Mouse (Mus musculus): Measurements from ENCODE around the gene Mgat4b. TPM values are rescaled to one million over a fixed set of nuclear protein-coding genes. Genes with fewer than 3 reads are reported as not detected.

Mgat4b gene
- total RNA-seq, 4 experiments from 2014 or later, result 68.4 to 90.0 (median 76.3) TPM

DNA sequence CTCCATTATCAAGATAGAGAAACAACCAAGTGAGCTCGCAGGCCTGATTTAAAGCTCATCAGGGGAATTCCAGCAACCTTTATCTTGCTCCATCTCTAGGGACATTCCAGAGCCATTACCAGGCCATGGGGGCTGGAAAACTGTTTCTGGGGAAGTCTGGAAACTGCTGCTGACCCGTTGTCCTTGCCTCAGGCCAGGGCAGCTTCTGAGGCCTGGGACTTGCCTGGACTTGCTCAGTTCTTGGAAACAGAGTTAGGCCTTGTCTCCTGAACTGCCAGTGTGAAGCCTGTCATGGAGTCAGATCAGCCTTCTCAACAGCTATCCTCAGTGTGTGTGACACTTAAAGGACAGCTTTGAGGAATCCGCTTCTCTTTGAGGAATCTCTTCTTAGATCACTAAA is 41.5 kb downstream of the Mgat4b start:
- no peak for DNase-seq (ENCODE audit: low spot score)

DNA sequence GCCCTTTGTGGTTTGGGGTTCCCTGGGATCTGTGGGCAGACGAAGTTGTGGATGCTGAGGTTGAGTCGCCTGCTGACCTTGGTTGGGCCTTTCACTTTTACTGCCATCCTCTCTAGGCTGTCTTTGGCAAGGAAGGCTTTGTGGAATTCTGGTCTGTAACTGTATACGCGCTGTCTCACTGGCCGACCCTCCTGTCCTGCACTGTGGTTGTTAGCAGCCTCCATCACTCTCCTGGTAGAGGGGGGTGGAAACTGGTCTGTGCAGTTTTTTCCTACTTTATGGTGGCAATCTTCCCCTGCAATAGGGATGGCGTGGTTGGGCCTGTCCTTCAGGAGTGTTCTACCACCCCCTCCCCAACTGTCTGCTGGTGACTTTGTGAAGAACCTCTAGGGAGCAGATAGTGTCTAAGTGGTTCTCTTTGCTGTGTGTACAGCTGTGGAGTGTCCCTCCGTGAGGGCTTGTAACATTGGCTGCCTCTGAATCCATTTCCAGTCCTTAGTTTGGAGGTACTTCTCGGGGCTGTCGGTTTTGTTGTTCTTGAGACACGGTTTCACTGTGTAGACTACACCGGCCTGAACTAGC is 42.1 kb downstream of the Mgat4b start:
- no peak for DNase-seq (ENCODE audit: low spot score)

DNA sequence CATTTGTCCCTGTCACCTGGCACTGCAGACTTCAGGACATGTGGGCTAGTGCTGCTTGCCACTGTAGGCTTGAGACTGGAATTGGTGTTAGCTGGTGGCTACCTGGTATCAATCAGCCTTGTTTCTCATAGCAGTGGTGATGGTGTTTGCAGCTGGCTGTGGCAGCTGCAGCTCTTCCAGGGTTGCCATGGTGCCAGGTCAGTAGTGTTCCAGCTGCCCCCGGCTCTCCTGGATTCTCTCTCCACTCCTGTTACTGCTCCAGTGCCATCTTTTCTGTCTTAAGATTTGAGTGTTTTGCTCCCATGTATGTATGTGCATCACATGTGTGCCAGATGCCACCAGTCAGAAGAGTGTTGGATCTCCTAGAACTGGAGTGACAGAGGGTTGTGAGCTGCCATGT is 42.7 kb downstream of the Mgat4b start:
- no peak for DNase-seq (ENCODE audit: low spot score)

DNA sequence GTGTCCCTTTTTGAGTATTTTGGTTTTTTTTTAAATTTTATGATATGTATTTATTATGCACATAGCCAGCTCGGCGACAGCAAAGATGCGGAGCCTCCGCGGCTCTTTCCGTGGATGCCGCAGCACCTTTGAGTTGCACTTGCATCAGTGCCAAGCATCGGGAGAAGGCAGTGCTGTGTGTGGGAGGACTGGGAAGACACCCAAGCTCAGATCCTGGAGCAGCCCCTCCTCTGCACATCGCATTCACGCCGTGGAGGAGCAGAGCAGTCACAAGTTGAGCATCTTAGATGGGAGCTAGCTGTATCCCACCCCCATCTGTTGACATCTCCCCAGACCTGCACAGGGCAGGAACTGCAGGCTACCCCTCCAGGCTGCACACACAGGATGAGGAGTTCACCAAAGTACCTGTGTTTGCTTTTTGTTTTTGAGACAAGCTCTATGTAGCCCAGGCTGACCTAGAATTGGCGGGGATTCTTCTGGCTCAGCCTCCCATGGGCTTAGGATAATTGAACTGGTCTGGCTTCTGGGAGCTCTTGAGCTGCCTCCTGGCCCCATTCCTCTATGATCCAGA is 43.4 kb downstream of the Mgat4b start:
- DNase-seq (ENCODE audit: low spot score), result no peak

DNA sequence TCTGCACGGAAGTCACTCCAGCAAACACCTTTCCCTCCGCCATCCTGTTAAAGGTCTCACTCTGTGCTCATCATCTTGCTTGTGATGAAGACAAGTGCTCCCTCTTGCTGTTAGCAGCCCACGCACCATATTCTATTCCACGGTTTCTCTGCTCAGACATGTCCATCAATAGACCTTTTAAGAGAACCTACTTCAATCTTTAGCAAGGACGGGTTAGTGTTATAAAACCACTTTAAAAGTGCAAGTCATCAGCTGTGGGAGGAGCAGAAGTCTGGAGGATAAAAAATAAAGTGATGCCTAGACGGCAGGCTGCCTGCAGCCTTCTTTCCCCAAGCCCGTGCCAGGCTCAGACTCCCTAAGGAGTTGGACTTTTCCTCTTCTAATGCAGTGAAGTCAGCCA is 45.9 kb downstream of the Mgat4b start:
- DNase-seq (ENCODE audit: low spot score), result no peak

DNA sequence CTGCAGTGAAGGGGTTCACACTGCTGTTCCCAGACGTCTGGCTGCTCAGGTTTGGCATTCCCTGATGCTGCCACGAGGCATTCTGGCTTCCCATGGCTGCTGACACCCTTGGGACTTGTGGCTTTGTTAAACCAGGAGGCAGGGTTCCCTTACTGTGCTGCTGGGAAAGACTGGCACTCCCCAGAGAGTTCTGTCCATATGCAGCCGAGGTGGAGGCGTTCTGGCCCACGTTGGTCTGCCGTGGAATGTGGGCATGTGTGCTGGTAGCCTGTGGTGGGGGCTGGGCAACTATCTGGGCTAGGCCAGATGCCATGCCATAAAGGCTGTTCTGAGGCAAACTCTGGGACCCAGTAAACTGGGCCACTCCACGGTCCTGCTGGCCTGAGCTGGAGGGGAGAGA is 47.6 kb downstream of the Mgat4b start:
- DNase-seq (ENCODE audit: low spot score), result no peak

DNA sequence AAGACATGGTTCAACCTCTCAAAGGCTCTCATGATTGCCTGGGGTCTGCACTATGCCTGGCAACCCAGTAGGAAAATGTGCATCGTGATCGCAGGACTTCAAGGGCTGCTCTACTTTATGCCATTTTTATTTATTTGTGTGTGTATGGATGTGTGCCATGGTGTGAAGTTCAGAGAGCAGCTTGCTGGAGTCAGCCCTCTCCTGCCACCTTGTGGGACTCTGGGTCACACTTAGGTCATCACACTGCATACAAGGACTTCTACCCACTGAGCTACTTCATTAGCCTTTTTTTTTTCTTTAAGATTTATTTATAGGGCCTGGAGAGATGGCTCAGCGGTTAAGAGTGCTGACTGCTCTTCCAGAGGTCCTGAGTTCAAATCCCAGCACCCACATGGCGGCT is 51.3 kb downstream of the Mgat4b start:
- no peak for DNase-seq (ENCODE audit: low spot score)

DNA sequence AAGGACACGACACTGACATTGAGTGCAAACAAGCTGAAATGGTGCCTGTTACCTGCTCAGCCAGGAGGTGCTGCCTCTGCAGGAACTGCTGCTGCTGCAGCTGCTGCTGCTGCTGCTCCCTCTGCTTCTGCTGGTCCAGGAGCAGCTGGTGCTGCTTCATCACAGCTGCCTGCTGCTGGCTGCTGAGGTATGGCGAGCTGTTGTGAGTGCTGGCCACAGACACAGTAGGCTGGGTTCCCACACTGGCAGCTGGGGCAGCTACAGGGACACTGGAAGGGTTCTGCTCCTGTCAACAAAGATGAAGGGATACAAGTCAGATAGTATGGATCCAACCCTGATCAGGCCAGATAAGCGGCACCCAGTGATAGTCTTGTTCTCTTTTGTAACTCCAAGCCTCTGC is 52.5 kb downstream of the Mgat4b start:
- DNase-seq (ENCODE audit: low spot score), result no peak

DNA sequence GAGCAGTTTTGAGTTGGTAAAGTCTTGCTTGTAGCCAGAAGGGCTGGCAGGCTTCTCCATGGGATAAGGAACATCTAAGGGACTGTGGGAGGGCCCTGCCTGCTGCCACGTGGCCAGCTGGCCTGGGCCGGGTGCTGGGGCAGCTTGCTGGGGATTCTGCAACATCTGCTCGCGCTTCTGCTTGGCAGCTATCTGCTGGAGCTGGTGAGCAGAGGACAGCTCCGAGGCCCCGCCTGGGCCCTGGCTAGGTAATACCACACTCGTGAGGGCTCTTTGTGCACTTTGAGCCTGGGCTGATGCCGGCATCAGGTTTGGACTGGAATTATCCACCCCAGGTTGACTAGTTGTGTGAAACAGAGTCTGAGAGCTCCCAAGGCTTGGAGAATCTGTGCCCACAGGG is 55.2 kb downstream of the Mgat4b start:
- DNase-seq (ENCODE audit: low spot score), result no peak

DNA sequence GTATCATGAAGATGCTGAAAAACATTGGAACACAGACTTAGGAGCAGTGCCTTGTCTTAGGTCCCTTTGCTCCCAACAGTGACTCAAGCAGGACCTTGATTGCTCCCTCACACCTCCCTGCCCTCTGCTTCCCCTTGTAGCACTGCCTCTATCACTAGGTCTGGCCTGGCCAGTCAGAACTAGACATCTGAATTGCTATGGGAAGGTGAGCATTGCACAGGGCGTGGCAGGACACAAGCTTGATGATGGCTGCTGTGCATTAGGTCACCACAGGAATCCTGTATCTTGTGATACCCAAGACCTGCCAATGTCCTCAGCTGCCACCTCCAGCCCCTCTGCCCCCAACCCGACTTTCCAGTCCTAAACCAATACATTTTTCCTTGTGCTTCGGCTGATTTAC is 56.3 kb downstream of the Mgat4b start:
- DNase-seq (ENCODE audit: low spot score), result no peak

DNA sequence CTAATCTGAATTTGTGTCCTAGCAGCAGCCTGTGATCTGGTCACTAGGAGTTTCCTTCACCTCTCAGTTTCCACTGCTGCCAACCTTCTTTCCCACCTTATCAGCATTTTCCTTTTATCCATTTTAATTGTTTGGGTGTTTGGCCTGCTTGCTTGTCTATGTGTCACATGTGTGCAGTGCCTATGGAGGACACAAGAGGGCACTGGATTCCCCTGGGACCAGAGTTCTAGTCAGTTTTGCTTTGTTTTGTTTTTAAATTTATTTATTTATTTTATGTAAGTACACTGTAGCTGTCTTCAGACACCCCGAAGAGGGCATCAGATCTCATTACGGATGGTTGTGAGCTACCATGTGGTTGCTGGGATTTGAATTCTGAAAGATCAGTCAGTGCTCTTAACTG is 58.5 kb downstream of the Mgat4b start:
- no peak for DNase-seq (ENCODE audit: low spot score)

DNA sequence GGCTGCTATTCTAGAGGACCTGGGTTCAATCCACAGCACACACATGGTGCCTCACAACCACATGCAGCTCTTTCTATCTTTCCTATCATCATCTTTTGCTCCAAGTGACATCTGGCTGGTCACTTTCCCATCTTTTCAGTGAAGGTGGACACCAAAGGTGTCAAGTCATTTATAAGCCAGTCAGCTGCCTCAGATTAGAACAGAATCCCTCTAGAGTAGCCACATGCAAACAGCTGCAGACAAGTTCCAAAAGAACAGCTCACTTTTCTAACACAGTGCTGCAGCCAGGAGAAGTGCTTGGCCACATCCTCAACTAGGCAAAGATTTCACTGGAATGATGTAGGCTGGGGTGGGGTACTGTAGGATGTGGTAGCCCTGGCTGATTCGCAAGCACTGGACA is 59.2 kb downstream of the Mgat4b start:
- DNase-seq (ENCODE audit: low spot score), result no peak

DNA sequence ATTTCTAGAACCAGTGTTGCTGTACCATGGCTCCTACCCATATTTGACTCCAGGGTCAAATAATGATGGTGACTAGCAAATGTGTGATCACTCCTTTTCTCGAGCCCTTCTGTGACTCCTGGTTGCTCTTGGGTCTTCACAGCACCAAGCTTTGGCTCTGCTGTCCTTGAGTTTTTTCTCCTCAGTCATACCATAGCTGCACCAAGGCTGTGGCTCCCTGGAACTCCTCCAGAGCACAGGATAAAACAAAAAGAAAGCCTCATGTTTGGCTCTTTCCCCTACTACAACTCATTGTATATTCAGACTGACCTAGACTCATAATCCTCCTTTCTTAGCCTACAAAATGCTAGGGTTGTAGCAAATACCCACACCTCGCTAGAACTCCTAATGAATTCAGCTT is 62.1 kb downstream of the Mgat4b start:
- DNase-seq (ENCODE audit: low spot score), result no peak

DNA sequence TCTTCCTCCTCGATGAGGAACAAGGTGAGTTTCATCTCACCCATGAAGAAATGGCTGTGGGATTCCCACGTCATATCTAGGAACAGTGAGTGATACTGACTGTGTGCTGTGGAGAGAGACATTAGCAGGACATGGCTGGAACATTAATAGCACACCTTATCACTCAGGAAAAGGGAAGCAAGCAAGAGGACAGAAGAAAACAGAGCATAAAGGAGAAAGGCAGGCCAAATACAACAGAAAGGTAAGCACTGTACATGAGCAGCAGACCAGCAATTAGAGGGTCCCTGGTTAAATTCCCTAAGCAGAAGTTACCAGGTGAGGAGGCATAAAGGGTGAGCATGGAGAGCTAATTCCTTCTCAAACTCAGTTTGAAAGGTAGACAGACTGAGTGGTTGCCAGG is 64.4 kb downstream of the Mgat4b start:
- DNase-seq (ENCODE audit: low spot score), result no peak

DNA sequence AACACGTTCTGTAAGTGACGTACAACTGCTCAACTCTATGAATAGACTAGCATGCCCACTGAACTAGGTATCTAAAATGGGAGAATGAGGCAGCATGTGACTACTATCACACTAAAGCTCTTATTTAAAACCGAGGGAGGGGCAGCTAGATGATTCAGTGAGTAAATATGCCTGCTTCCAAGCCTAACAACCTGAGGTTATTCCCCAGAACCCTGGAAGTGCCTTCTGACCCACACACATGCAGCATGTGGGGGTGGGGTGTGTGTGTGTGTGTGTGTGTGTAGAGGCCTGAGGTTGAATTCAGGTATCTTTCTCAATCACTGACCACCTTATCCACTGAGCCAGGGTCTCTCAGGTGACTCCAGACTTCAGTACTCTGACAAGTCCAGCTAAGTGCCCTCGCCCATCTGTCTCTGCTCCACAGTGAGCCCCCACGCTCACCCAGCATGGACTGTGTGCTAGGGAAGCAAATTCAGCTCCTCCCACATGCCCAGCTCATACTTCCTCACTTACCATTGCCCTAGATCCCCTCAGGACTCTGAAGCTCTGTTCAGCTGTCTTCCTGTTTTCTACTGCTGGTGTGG is 65.0 kb downstream of the Mgat4b start:
- DNase-seq (ENCODE audit: low spot score), result peak; percentile 48

DNA sequence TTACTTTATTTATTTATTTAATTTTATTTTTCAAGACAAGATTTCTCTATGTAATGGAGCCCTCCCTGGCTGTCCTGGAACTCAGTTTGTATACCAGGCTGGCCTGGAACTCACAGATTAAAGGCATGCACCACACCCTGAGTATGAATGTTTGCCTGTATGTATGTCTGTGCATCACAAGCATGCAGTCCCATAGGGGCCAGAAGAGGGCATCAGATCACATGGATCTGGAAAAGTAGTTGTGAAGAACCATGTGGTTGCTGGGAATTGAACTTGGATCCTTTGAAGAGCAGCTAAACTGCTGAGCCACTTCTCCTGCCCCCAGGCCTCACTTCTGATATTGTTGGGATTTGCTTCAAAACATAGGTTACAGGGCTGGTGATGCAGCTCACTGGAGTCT is 66.3 kb downstream of the Mgat4b start:
- DNase-seq (ENCODE audit: low spot score), result no peak

DNA sequence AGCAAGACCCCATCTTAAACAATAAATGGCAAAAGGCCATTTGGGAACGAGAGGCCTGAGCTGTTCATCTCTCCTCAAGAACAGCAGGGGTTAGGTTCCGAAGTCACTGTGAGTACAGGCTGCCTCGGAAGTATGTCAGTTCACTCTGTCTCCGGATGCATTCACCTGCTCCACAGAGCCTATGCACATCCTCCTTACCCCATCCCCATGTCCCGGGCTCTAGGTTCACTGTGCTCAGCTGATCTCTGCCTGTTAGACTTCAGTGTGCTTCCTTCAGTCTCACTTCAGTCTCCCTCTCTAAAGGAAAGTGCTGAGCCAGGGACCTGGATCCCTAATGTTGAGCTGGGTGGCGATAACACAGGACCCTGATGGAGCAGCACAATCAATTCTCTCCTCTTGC is 67.0 kb downstream of the Mgat4b start:
- no peak for DNase-seq (ENCODE audit: low spot score)

DNA sequence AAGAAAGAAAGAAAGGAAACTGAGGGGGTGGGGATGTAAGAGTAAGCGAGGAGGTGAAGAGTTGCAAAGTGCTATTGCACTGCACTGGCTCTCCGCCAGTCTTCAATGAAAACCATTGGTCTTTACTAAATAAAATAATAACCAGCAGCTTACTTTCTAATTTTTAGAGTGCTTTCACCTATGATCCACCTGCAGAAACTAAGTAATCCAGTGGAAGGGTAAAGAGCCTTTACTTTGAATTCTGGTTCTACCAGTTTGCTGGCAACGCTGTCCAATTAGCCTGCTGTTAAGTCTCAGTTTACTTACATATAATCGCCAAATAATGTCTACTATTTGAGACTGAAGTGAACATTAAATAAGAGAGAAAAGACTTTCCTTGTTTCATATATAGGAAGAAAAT is 68.3 kb downstream of the Mgat4b start:
- no peak for DNase-seq (ENCODE audit: low spot score)

DNA sequence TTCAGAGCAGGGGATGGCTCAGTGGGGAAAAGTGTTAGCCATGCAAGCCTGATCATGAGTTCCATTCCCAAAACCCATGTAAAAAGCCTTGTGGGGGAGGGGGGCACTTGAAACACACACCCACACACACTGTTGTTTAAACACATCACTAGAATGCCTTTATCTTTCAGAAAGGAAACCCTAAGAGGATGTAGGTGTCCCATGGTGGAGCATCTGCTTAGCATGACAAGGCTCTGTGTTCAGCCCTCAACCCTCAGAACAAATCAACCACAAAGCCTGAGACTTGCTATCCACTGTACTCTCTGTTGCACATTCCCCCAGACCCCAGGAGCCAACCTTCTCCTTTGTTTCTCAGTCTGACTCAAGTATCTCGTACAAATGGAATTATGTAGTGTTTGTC is 69.4 kb downstream of the Mgat4b start:
- no peak for DNase-seq (ENCODE audit: low spot score)

Small RNAs within 50 kb of the gene (microRNA-seq; reads per million reads assigned to microRNA genes)
- not detected for gene Mir6919

Other genes with a start within 250 kb of the Mgat4b start
- 10 to 100 TPM; 44.8 to 56.7 (median 53.0) TPM for gene Rnf130, start 185.5 kb upstream of the Mgat4b start, total RNA-seq (2022)
- gene Tbc1d9b, start 79.5 kb upstream of the Mgat4b start, total RNA-seq (2022), result 10 to 100 TPM; 45.9 to 47.4 (median 46.5) TPM
- gene Mrnip, start 36.4 kb upstream of the Mgat4b start, total RNA-seq (2022), result 1 to 10 TPM; 1.6 to 3.5 (median 2.7) TPM
- 100 to 1,000 TPM; 431 to 551 (median 475) TPM for gene Sqstm1, start 63 bp upstream of the Mgat4b start, total RNA-seq (2022)
- 10 to 100 TPM in 1 of 4 experiments, 1 to 10 TPM in 3; 4.7 to 11.8 (median 6.6) TPM for gene Ltc4s, start 27.7 kb downstream of the Mgat4b start, total RNA-seq (2022)
- 10 to 100 TPM in 1 of 4 experiments, 1 to 10 TPM in 3; 9.0 to 11.0 (median 9.4) TPM for gene Maml1, start 81.4 kb downstream of the Mgat4b start, total RNA-seq (2022)
- 100 to 1,000 TPM; 331 to 378 (median 360) TPM for gene Canx, start 114.8 kb downstream of the Mgat4b start, total RNA-seq (2022)
- gene Cby3, start 143.6 kb downstream of the Mgat4b start, total RNA-seq (2022), result not detected
- 100 to 1,000 TPM in 2 of 4 experiments, 10 to 100 TPM in 2; 90.8 to 111 (median 97.3) TPM for gene Hnrnph1, start 166.1 kb downstream of the Mgat4b start, total RNA-seq (2022)
- 10 to 100 TPM; 27.5 to 34.9 (median 30.2) TPM for gene Rufy1, start 220.2 kb downstream of the Mgat4b start, total RNA-seq (2022)